Mouse (Mus musculus) kidney, adult 18-20 months (tissue): ENCODE data around the gene Usp30.

ENCODE experiments used
- DNase-seq: peaks from one replicate; pipeline ENCODE4 v3.0.0; 2021

Gene Usp30

DNA sequence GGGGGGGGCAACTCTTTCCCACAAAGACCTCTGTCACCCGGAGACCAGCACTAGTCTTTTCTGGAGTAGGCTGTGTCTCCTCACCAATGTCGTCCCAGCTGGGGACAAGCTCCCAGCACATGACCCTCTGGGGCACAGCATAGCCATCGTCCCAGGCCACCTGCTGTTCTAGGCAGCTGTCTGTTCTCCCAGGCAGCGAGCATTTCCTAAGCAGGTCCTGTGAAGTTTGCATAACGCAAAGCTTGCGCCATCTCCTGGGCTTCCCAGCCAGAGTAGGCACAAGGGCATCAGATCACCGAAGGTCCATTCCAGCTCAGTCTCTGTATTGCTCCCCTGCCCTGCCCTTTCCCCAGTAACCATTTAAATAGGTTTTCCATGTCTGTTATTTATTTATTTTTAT lies 92.0 kb downstream of the Usp30 start:
- no peak for DNase-seq

DNA sequence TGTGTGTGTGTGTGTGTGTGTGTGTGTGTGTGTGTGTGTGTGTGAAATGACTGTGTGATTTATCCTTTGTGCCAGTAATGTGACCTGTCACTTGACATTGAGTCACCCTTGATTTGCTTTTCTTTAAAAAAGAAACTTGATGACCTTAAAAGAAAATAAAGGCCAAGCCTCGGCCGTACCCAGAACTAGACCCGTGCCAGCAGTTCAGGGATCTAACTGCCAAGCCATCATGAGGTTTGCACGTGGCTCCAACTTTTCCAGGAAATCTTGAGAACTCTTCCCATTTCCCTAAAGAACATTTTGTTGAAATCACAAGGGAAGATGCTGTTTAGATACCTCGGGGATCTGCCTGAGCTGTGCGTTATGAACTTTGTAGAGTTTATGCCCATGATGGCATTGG lies 96.2 kb downstream of the Usp30 start:
- DNase-seq: no peak

DNA sequence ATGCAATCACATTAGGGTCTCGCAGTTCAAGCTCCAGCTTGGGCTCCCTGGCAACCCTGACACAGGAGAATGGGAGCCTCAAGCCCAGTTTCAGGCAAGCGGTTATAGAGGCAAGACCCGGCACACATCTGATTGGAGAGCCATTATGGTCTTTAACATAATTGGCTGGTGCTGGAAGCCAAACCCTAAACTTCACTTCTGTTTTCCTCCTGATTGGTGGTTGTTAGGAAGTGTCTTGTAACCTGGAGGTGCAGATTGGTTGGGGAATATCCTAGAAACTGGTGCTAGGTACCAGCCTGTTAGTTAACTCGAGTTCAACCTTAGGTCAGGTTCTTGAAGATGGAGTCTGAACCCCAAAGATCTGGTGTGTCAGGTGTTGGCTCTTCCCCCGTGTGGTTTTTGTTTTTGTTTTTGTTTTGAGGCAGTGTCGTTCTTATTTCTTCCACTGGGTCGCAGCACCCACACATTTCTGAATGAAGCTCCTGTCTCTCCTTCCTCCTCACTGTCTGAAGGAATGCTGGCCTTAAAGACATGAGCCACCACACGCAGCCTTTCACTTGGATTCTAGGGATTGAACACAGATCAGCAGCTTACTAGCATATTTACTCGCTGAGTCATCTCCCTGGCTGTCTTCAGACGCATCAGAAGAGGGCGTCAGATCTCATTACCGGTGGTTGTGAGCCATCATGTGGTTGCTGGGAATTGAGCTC lies 97.0 kb downstream of the Usp30 start:
- DNase-seq: no peak

DNA sequence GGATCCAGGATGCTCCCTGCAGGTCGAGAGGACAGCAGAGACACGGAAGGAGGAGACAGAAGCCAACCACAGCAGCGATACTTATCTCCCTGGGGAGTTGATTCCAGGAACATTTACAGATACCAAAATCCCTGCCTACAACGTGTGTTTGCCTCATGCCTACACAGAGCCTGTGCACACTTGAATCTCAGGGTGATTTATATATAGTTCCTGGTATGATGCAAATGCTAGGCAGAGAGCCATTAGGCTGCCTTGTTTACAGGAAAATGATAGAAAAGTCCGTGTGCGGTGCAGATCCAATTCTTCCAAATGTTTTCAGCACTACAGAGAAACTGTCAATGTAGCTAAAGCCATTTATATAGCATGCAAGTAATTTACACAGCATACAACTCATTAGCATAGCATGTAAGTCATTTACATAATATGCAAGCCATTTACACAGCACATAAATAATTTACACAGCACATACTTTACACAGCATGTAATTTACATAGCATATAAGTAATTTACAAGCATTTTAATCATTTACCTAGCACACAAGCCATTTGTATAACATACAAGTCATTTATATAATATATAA lies 97.9 kb downstream of the Usp30 start:
- no peak for DNase-seq

GRCm38 (mm10) chr5:114170345-114170744 lies 105.1 kb downstream of the Usp30 start:
- no peak for DNase-seq

- DNase-seq: no peak
These were observed 107.7 kb downstream of the Usp30 start for GRCm38 (mm10) chr5:114172936-114173335.

GRCm38 (mm10) chr5:114173458-114173857 lies 108.2 kb downstream of the Usp30 start:
- DNase-seq: no peak

- no peak for DNase-seq
These were observed 108.8 kb downstream of the Usp30 start for GRCm38 (mm10) chr5:114173877-114174581.
